Comparison of ENCODE assay signal across 8 mouse cellular contexts in genomic region chr5:31240637-31241521, GRCm38 (mm10). TPM values are rescaled to one million over a fixed set of nuclear protein-coding genes. Genes with fewer than 3 reads are reported as not detected.
A peak's percentile ranks its signal among the peaks of the same experiment; 100 is the strongest.
DNase-seq lines count a peak whose midpoint lies in the region; ATAC-seq and TF ChIP-seq lines count a peak whose summit lies in the region.

TSS of gene Nrbp1 (plus strand) at chr5:31240864.
TSS of gene Gm9970 (minus strand) at chr5:31241232.

- peak within 1 kb of the TSS; percentile 87 for H3K4me2 ChIP-seq in forebrain, embryonic 14.5 days (ENCODE audit: low read length)
- peak within 1 kb of the TSS; percentile 84 for H3K4me2 ChIP-seq in neural tube, embryonic 14.5 days (ENCODE audit: low read depth, low read length)

- H3K9me3 ChIP-seq in ES-E14 (ENCODE audit: control insufficient read depth, insufficient read depth, low read depth, low read length), result no peaks in the 10 kb centered on the region
- H3K9me3 ChIP-seq in forebrain, embryonic 14.5 days (replicated peaks; ENCODE audit: control insufficient read depth, low read length), result 0 out of 2 replicates have a peak, but pooled peaks cover 5% of the 10 kb centered on the region
- no peaks in the 10 kb centered on the region for H3K9me3 ChIP-seq in neural tube, embryonic 14.5 days (ENCODE audit: control insufficient read depth, low read length)

- TF ChIP-seq POLR2A in testis, adult 2 months (IDR thresholded peaks at IDR 0.05; ENCODE audit: control insufficient read depth, low read depth, low read length), result peak; percentile 95

- intact Hi-C loops in heart, postnatal 14 days (cut with DNase I), result loop anchor here (2.0 kb wide), 1 partner anchor 20 kb away; the partner anchor contains the start of gene Ppm1g

- H3K4me1 ChIP-seq in ES-E14 (ENCODE audit: control insufficient read depth in 2 of 2, insufficient read depth in 2 of 2, low read length in 2 of 2, poor library complexity in 1 of 2), result peaks cover 0 to 4% of the 10 kb centered on the region in 2 experiments; a peak in 1 of 4 replicates
- peaks cover 6% of the 10 kb centered on the region for H3K4me1 ChIP-seq in forebrain, embryonic 14.5 days (ENCODE audit: control insufficient read depth, insufficient read depth, low read length)
- H3K4me1 ChIP-seq in neural tube, embryonic 14.5 days (ENCODE audit: control insufficient read depth, insufficient read depth, low read length), result peaks cover 8% of the 10 kb centered on the region
- H3K4me1 ChIP-seq in testis, adult 2 months (ENCODE audit: control insufficient read depth, insufficient read depth, low read length), result peaks cover 13% of the 10 kb centered on the region

- WGBS in forebrain, embryonic 14.5 days, result under 1% methylated on average over 62 of the region's 103 CpGs
- WGBS in neural tube, embryonic 14.5 days, result 1% methylated on average over 59 of the region's 103 CpGs

- no peaks in the 10 kb centered on the region for H3K27me3 ChIP-seq in forebrain, embryonic 14.5 days (replicated peaks; ENCODE audit: control insufficient read depth, insufficient read depth, low read length)
- H3K27me3 ChIP-seq in neural tube, embryonic 14.5 days (ENCODE audit: control insufficient read depth, insufficient read depth, low read length), result no peaks in the 10 kb centered on the region
- H3K27me3 ChIP-seq in testis, adult 2 months (ENCODE audit: control insufficient read depth, insufficient read depth, low read length), result no peaks in the 10 kb centered on the region

- peak within 1 kb of the TSS; percentile 75 to 93 for H3K4me3 ChIP-seq in ES-E14 (ENCODE audit: insufficient read depth in 1 of 2, low read depth in 1 of 2, low read length in 2 of 2, poor library complexity in 1 of 2, severe bottlenecking in 1 of 2)
- H3K4me3 ChIP-seq in forebrain, embryonic 14.5 days (ENCODE audit: low read depth, low read length), result peak within 1 kb of the TSS; percentile 97
- peak within 1 kb of the TSS; percentile 91 for H3K4me3 ChIP-seq in neural tube, embryonic 14.5 days (ENCODE audit: low read depth, low read length)
- H3K4me3 ChIP-seq in testis, adult 2 months (ENCODE audit: control insufficient read depth, low read depth, low read length), result peak within 1 kb of the TSS; percentile 88

- in situ Hi-C loops in ES-E14 (cut with MboI; ENCODE audit: low sequenced_read_pairs in 2 of 2, unreplicated experiment in 2 of 2), result no loop called here

- no peak for TF ChIP-seq CTCF in testis, adult 2 months (IDR thresholded peaks at IDR 0.05; ENCODE audit: control insufficient read depth, insufficient read depth, insufficient replicate concordance, low read depth, low read length)

- DNase-seq in ES-E14 (ENCODE audit: low read depth, low spot score), result peak; percentile 89
- peak; percentile 94 for DNase-seq in cerebellum, adult 11 months
- peak; percentile 98 for DNase-seq in forebrain, embryonic 14.5 days (ENCODE audit: low spot score)
- DNase-seq in heart, postnatal 14 days, result peak; percentile 97 to 98
- peak; percentile 95 to 97 for DNase-seq in layer of hippocampus, adult 18-20 months (ENCODE audit: low spot score in 2 of 2)
- DNase-seq in lung, adult 18-20 months, result peak; percentile 96 to 97

- H3K36me3 ChIP-seq in ES-E14 (ENCODE audit: control insufficient read depth, insufficient read depth, low read length, poor library complexity, severe bottlenecking), result peaks cover 4% of the 10 kb centered on the region
- peaks cover 22% of the 10 kb centered on the region for H3K36me3 ChIP-seq in forebrain, embryonic 14.5 days (ENCODE audit: control insufficient read depth, insufficient read depth, low read length)
- H3K36me3 ChIP-seq in neural tube, embryonic 14.5 days (ENCODE audit: control insufficient read depth, insufficient read depth, low read length), result peaks cover 15% of the 10 kb centered on the region
- peaks cover 1% of the 10 kb centered on the region; the same call in 1 of the 2 replicates for H3K36me3 ChIP-seq in testis, adult 2 months (ENCODE audit: control insufficient read depth, insufficient read depth, low read length)

- peak within 1 kb of the TSS; percentile 20; the same call in 1 of the 2 replicates for H3K27ac ChIP-seq in ES-E14 (ENCODE audit: insufficient read depth, low read depth, low read length, poor library complexity, severe bottlenecking)
- H3K27ac ChIP-seq in forebrain, embryonic 14.5 days (ENCODE audit: low read depth, low read length), result peak within 1 kb of the TSS; percentile 95
- peak within 1 kb of the TSS; percentile 93 for H3K27ac ChIP-seq in neural tube, embryonic 14.5 days (ENCODE audit: low read depth, low read length)
- peak within 1 kb of the TSS; percentile 92 for H3K27ac ChIP-seq in testis, adult 2 months (ENCODE audit: control insufficient read depth, insufficient read depth, low read depth, low read length)

- peak; percentile 100 for ATAC-seq in forebrain, embryonic 14.5 days
- peak; percentile 99 for ATAC-seq in neural tube, embryonic 14.5 days (ENCODE audit: low read depth)

- peak within 1 kb of the TSS; percentile 77 for H3K9ac ChIP-seq in ES-E14 (ENCODE audit: insufficient read depth, low read depth, low read length, poor library complexity, severe bottlenecking)
- H3K9ac ChIP-seq in forebrain, embryonic 14.5 days (ENCODE audit: low read length), result peak within 1 kb of the TSS; percentile 92
- peak within 1 kb of the TSS; percentile 93 for H3K9ac ChIP-seq in neural tube, embryonic 14.5 days (replicated peaks; ENCODE audit: low read depth, low read length)

TF ChIP-seq in ES-E14, 5 proteins besides CTCF, POLR2A, EP300 and RAD21:
- TF ChIP-seq ZNF384 (IDR thresholded peaks at IDR 0.05; ENCODE audit: low read depth, low read length) (no peak), ZC3H11A (IDR thresholded peaks at IDR 0.05; ENCODE audit: borderline replicate concordance, low read depth, low read length) (no peak), HCFC1 (IDR thresholded peaks at IDR 0.05; ENCODE audit: borderline replicate concordance, insufficient read depth, low read length) (0 out of 2 replicates have a peak, but pooled peaks have one; percentile 33)

RNA-seq across cellular contexts. Expression of gene Nrbp1, which starts in this region (rescaled TPM):
- total RNA-seq in ES-E14 (2012; rRNA removed), result 42.4 and 53.1 TPM in 2 replicates
- 160 and 167 TPM in 2 replicates for polyA plus RNA-seq in forebrain, embryonic 14.5 days (2014; fragmentation: Nextera tagmentation; extraction: Ambion mirVana)
- 10 to 100 TPM; 73.1 to 75.0 TPM for total RNA-seq in heart, postnatal 14 days (2021)
- total RNA-seq in layer of hippocampus, adult 18-20 months (2021), result 10 to 100 TPM; 83.8 to 86.3 TPM
- 157 and 161 TPM in 2 replicates for polyA plus RNA-seq in neural tube, embryonic 14.5 days (2014; fragmentation: Nextera tagmentation; extraction: Ambion mirVana)
- 62.5 and 64.2 TPM in 2 replicates for polyA plus RNA-seq in testis, adult 2 months (2012; rRNA removed)

RNA-seq across cellular contexts. Expression of gene Gm9970, which starts in this region (rescaled TPM):
- not detected in 2 replicates for total RNA-seq in ES-E14 (2012; rRNA removed)
- 0.47 and 1.2 TPM in 2 replicates for polyA plus RNA-seq in forebrain, embryonic 14.5 days (2014; fragmentation: Nextera tagmentation; extraction: Ambion mirVana)
- not detected for total RNA-seq in heart, postnatal 14 days (2021)
- not detected for total RNA-seq in layer of hippocampus, adult 18-20 months (2021)
- 0.54 and 1.4 TPM in 2 replicates for polyA plus RNA-seq in neural tube, embryonic 14.5 days (2014; fragmentation: Nextera tagmentation; extraction: Ambion mirVana)
- 86.1 and 103 TPM in 2 replicates for polyA plus RNA-seq in testis, adult 2 months (2012; rRNA removed)

Comparison
In these comparisons a context has a peak if more than half of its experiments do, and no peak if none do; other contexts are left out.
1. Peak in every context shown above with its lines: DNase-seq, ATAC-seq, H3K4me3 ChIP-seq and H3K27ac ChIP-seq.
2. RNA of gene Gm9970 (polyA plus RNA-seq): 86.1 to 103 TPM in testis, adult 2 months; 0.54 to 1.4 TPM in neural tube, embryonic 14.5 days and 0.47 to 1.2 TPM in forebrain, embryonic 14.5 days; every median in the first group is over 10 times any median in the second.
3. H3K27ac ChIP-seq: peak in every context shown above with its lines; median percentile 95 in forebrain, embryonic 14.5 days; 93 in neural tube, embryonic 14.5 days; 92 in testis, adult 2 months; 20 in ES-E14.